Mouse (Mus musculus): ENCODE measurements around the gene Nol11. TPM values are rescaled to one million over a fixed set of nuclear protein-coding genes. Genes with fewer than 3 reads are reported as not detected.

The Nol11 gene
- total and polyA plus RNA-seq, 3 experiments, result 1.8 to 75.8 (median 49.5) TPM

GRCm38 (mm10) chr11:107213745-107214144, 24.6 kb upstream of the Nol11 start:
- Histone ChIP-seq H3K4me3 (ENCODE audit: low read depth, low read length) (no peak overlapping the region), H3K9me3 (replicated peaks) (no peaks in the 10 kb centered on the region), H3K27me3 (ENCODE audit: insufficient read depth, low read length) (no peaks in the 10 kb centered on the region), H3K4me1 (ENCODE audit: insufficient read depth, low read depth, low read length) (no peaks in the 10 kb centered on the region), H3K36me3 (replicated peaks) (peaks cover 84% of the 10 kb centered on the region)
- no peak for ATAC-seq (ENCODE audit: extremely low read depth, insufficient number of reproducible peaks, low FRiP score, poor library complexity, severe bottlenecking)
- TF ChIP-seq CTCF (IDR thresholded peaks at IDR 0.05; ENCODE audit: low read depth, low read length), result no peak
- TF ChIP-seq TAL1 (conservative IDR thresholded peaks at IDR 0.05; ENCODE audit: low read depth, low read length), result no peak
- no peak for TF ChIP-seq GATA1 (IDR thresholded peaks at IDR 0.05; ENCODE audit: borderline replicate concordance, low read length)
- TF ChIP-seq GATA2 (IDR thresholded peaks at IDR 0.05; ENCODE audit: borderline replicate concordance, low read depth, low read length), result no peak
- no peak for TF ChIP-seq POLR2AphosphoS5 (IDR thresholded peaks at IDR 0.05; ENCODE audit: insufficient replicate concordance, low read depth, low read length)
- no peak for DNase-seq (ENCODE audit: low spot score)

- Histone ChIP-seq H3K4me1 (ENCODE audit: insufficient read depth, low read depth, low read length) (no peaks in the 10 kb centered on the region), H3K27me3 (ENCODE audit: insufficient read depth, low read length) (no peaks in the 10 kb centered on the region), H3K9me3 (replicated peaks) (no peaks in the 10 kb centered on the region), H3K4me3 (ENCODE audit: low read depth, low read length) (no peak overlapping the region), H3K36me3 (replicated peaks) (peaks cover 54% of the 10 kb centered on the region)
- ATAC-seq (ENCODE audit: extremely low read depth, insufficient number of reproducible peaks, low FRiP score, poor library complexity, severe bottlenecking) (no peak), DNase-seq (ENCODE audit: low spot score) (no peak)
- TF ChIP-seq CTCF (IDR thresholded peaks at IDR 0.05; ENCODE audit: low read depth, low read length), result no peak
- no peak for TF ChIP-seq POLR2AphosphoS5 (IDR thresholded peaks at IDR 0.05; ENCODE audit: insufficient replicate concordance, low read depth, low read length)
- TF ChIP-seq TAL1 (conservative IDR thresholded peaks at IDR 0.05; ENCODE audit: low read depth, low read length), result no peak
- no peak for TF ChIP-seq GATA1 (IDR thresholded peaks at IDR 0.05; ENCODE audit: borderline replicate concordance, low read length)
- no peak for TF ChIP-seq GATA2 (IDR thresholded peaks at IDR 0.05; ENCODE audit: borderline replicate concordance, low read depth, low read length)
Measured at GRCm38 (mm10) chr11:107209818-107210217, 20.6 kb upstream of the Nol11 start.

- H3K27me3 ChIP-seq (ENCODE audit: insufficient read depth, low read length), result peaks cover 6% of the 10 kb centered on the region; the same call in 1 of the 2 replicates
Measured at GRCm38 (mm10) chr11:107201773-107202172, 12.6 kb upstream of the Nol11 start.

GRCm38 (mm10) chr11:107199281-107199680, 10.1 kb upstream of the Nol11 start:
- DNase-seq (ENCODE audit: low spot score), result no peak
- H3K4me3 ChIP-seq (ENCODE audit: low read depth, low read length), result no peak overlapping the region
- 0 out of 2 replicates have a peak, but pooled peaks cover 3% of the 10 kb centered on the region for H3K9me3 ChIP-seq (replicated peaks)
- H3K27me3 ChIP-seq (ENCODE audit: insufficient read depth, low read length), result peaks cover 10% of the 10 kb centered on the region
- TF ChIP-seq GATA2 (IDR thresholded peaks at IDR 0.05; ENCODE audit: borderline replicate concordance, low read depth, low read length) (no peak), CTCF (IDR thresholded peaks at IDR 0.05; ENCODE audit: low read depth, low read length) (no peak), TAL1 (conservative IDR thresholded peaks at IDR 0.05; ENCODE audit: low read depth, low read length) (no peak), GATA1 (IDR thresholded peaks at IDR 0.05; ENCODE audit: borderline replicate concordance, low read length) (no peak), POLR2AphosphoS5 (IDR thresholded peaks at IDR 0.05; ENCODE audit: insufficient replicate concordance, low read depth, low read length) (no peak)
- H3K36me3 ChIP-seq (replicated peaks), result no peaks in the 10 kb centered on the region
- H3K4me1 ChIP-seq (ENCODE audit: insufficient read depth, low read depth, low read length), result no peaks in the 10 kb centered on the region
- ATAC-seq (ENCODE audit: extremely low read depth, insufficient number of reproducible peaks, low FRiP score, poor library complexity, severe bottlenecking), result no peak

More at GRCm38 (mm10) chr11:107201773-107202172, 12.6 kb upstream of the Nol11 start:
- Histone ChIP-seq H3K9me3 (replicated peaks) (0 out of 2 replicates have a peak, but pooled peaks cover 3% of the 10 kb centered on the region), H3K4me1 (ENCODE audit: insufficient read depth, low read depth, low read length) (no peaks in the 10 kb centered on the region), H3K4me3 (ENCODE audit: low read depth, low read length) (no peak overlapping the region), H3K36me3 (replicated peaks) (no peaks in the 10 kb centered on the region)
- no peak for ATAC-seq (ENCODE audit: extremely low read depth, insufficient number of reproducible peaks, low FRiP score, poor library complexity, severe bottlenecking)
- TF ChIP-seq GATA1 (IDR thresholded peaks at IDR 0.05; ENCODE audit: borderline replicate concordance, low read length), result no peak
- no peak for TF ChIP-seq GATA2 (IDR thresholded peaks at IDR 0.05; ENCODE audit: borderline replicate concordance, low read depth, low read length)
- TF ChIP-seq POLR2AphosphoS5 (IDR thresholded peaks at IDR 0.05; ENCODE audit: insufficient replicate concordance, low read depth, low read length), result no peak
- TF ChIP-seq TAL1 (conservative IDR thresholded peaks at IDR 0.05; ENCODE audit: low read depth, low read length), result no peak
- TF ChIP-seq CTCF (IDR thresholded peaks at IDR 0.05; ENCODE audit: low read depth, low read length), result no peak
- no peak for DNase-seq (ENCODE audit: low spot score)

- TF ChIP-seq GATA1 (IDR thresholded peaks at IDR 0.05; ENCODE audit: borderline replicate concordance, low read length) (no peak), GATA2 (IDR thresholded peaks at IDR 0.05; ENCODE audit: borderline replicate concordance, low read depth, low read length) (no peak), CTCF (IDR thresholded peaks at IDR 0.05; ENCODE audit: low read depth, low read length) (no peak), POLR2AphosphoS5 (IDR thresholded peaks at IDR 0.05; ENCODE audit: insufficient replicate concordance, low read depth, low read length) (no peak), TAL1 (conservative IDR thresholded peaks at IDR 0.05; ENCODE audit: low read depth, low read length) (no peak)
- no peaks in the 10 kb centered on the region for H3K9me3 ChIP-seq (replicated peaks)
- no peak overlapping the region for H3K4me3 ChIP-seq (ENCODE audit: low read depth, low read length)
- no peak for DNase-seq (ENCODE audit: low spot score)
- peaks cover 4% of the 10 kb centered on the region; the same call in 1 of the 2 replicates for H3K27me3 ChIP-seq (ENCODE audit: insufficient read depth, low read length)
- peaks cover 18% of the 10 kb centered on the region for H3K4me1 ChIP-seq (ENCODE audit: insufficient read depth, low read depth, low read length)
- ATAC-seq (ENCODE audit: extremely low read depth, insufficient number of reproducible peaks, low FRiP score, poor library complexity, severe bottlenecking), result no peak
- H3K36me3 ChIP-seq (replicated peaks), result no peaks in the 10 kb centered on the region
Measured at GRCm38 (mm10) chr11:107195334-107195733, 6.2 kb upstream of the Nol11 start.

GRCm38 (mm10) chr11:107190376-107190775, 1.2 kb upstream of the Nol11 start:
- TF ChIP-seq CTCF (IDR thresholded peaks at IDR 0.05; ENCODE audit: low read depth, low read length), result no peak
- TF ChIP-seq GATA1 (IDR thresholded peaks at IDR 0.05; ENCODE audit: borderline replicate concordance, low read length), result no peak
- no peak for TF ChIP-seq GATA2 (IDR thresholded peaks at IDR 0.05; ENCODE audit: borderline replicate concordance, low read depth, low read length)
- no peak for TF ChIP-seq TAL1 (conservative IDR thresholded peaks at IDR 0.05; ENCODE audit: low read depth, low read length)
- TF ChIP-seq POLR2AphosphoS5 (IDR thresholded peaks at IDR 0.05; ENCODE audit: insufficient replicate concordance, low read depth, low read length), result no peak
- DNase-seq (ENCODE audit: low spot score) (no peak), ATAC-seq (ENCODE audit: extremely low read depth, insufficient number of reproducible peaks, low FRiP score, poor library complexity, severe bottlenecking) (no peak)
- Histone ChIP-seq H3K4me3 (ENCODE audit: low read depth, low read length) (no peak overlapping the region), H3K4me1 (ENCODE audit: insufficient read depth, low read depth, low read length) (peaks cover 27% of the 10 kb centered on the region), H3K9me3 (replicated peaks) (no peaks in the 10 kb centered on the region), H3K27me3 (ENCODE audit: insufficient read depth, low read length) (no peaks in the 10 kb centered on the region; the same call in 1 of the 2 replicates), H3K36me3 (replicated peaks) (peaks cover 17% of the 10 kb centered on the region)

Data from G1E (cell line).